Mouse (Mus musculus) forebrain, embryonic 11.5 days (tissue): ENCODE measurements at regions not wholly inside any gene's neighbourhood (a gene's known extent, or its start where the extent isn't known, plus 50 kb on each side); places are given as distances from the start of the nearest gene placed in this dataset.

ENCODE experiments used
- ATAC-seq: fragments of 200-750 bp; cut with Nextera tagmentation; replicated peaks from 2 replicates; pipeline ENCODE4 v1.8.0; 2017; ENCODE audit warnings: moderate TSS enrichment; ENCODE audit not compliant: low FRiP score
- DNase-seq: peaks from one replicate; pipeline ENCODE4 v3.0.0-alpha.2; 2017; ENCODE audit warnings: low spot score
- H3K27ac ChIP-seq: fragments of 300-500 bp; sonication (generic); 2 replicates; pipeline ENCODE4 v1.5.1; 2014; ENCODE audit warnings: low read depth, low read length
- H3K27me3 ChIP-seq: fragments of 300-500 bp; sonication (generic); 2 replicates; pipeline ENCODE4 v1.6.1; 2014; ENCODE audit warnings: mild to moderate bottlenecking, low read length, mixed read lengths; ENCODE audit not compliant: control insufficient read depth, insufficient read depth
- H3K36me3 ChIP-seq: fragments of 300-500 bp; sonication (generic); 2 replicates; pipeline ENCODE4 v1.6.1; 2014; ENCODE audit warnings: mild to moderate bottlenecking, low read length, moderate library complexity, mixed read lengths; ENCODE audit not compliant: control insufficient read depth, insufficient read depth
- H3K4me1 ChIP-seq: fragments of 300-500 bp; sonication (generic); replicated peaks from 2 replicates; pipeline ENCODE4 v1.6.1; 2014; ENCODE audit warnings: low read length, mixed read lengths; ENCODE audit not compliant: control insufficient read depth, insufficient read depth
- H3K4me2 ChIP-seq: fragments of 300-500 bp; sonication (generic); 2 replicates; pipeline ENCODE4 v1.6.1; 2014; ENCODE audit warnings: low read depth, mild to moderate bottlenecking, low read length, moderate library complexity, mixed read lengths; ENCODE audit not compliant: severe bottlenecking
- H3K4me3 ChIP-seq: fragments of 300-500 bp; sonication (generic); 2 replicates; pipeline ENCODE4 v1.5.1; 2014; ENCODE audit warnings: low read depth, low read length
- H3K9ac ChIP-seq: fragments of 300-500 bp; sonication (generic); 2 replicates; pipeline ENCODE4 v1.6.1; 2014; ENCODE audit warnings: low read length
- H3K9me3 ChIP-seq: fragments of 300-500 bp; sonication (generic); 2 replicates; pipeline ENCODE4 v1.6.1; 2016; ENCODE audit warnings: low read length, mixed read lengths; ENCODE audit not compliant: control insufficient read depth
- WGBS: fragments of 180-500 bp; shearing (Covaris S2); extraction: QIAGEN DNeasy Blood & Tissue Kit; methylation state at CpG from one replicate; pipeline ENCODE4 v1.1.7; 2014; 5-methylcytosine and 5-hydroxymethylcytosine counted together

- no peaks in the 10 kb centered on the region for H3K9me3 ChIP-seq
- peak overlapping the region; percentile 99 for H3K27ac ChIP-seq
- H3K4me3 ChIP-seq = no peak overlapping the region
- ATAC-seq (no peak), DNase-seq (no peak)
- peaks cover 11% of the 10 kb centered on the region; the same call in 1 of the 2 replicates for H3K36me3 ChIP-seq
- H3K4me2 ChIP-seq = no peak overlapping the region
- H3K4me1 ChIP-seq = peaks cover 58% of the 10 kb centered on the region
- 64% methylated on average over 5 of the region's 5 CpGs for WGBS
- peak overlapping the region; percentile 92; the same call in 1 of the 2 replicates for H3K9ac ChIP-seq
- H3K27me3 ChIP-seq = peaks cover 8% of the 10 kb centered on the region; the same call in 1 of the 2 replicates
Observed at GRCm38 (mm10) chr7:79532626-79533140, 66.5 kb upstream of the Polg start.

DNA sequence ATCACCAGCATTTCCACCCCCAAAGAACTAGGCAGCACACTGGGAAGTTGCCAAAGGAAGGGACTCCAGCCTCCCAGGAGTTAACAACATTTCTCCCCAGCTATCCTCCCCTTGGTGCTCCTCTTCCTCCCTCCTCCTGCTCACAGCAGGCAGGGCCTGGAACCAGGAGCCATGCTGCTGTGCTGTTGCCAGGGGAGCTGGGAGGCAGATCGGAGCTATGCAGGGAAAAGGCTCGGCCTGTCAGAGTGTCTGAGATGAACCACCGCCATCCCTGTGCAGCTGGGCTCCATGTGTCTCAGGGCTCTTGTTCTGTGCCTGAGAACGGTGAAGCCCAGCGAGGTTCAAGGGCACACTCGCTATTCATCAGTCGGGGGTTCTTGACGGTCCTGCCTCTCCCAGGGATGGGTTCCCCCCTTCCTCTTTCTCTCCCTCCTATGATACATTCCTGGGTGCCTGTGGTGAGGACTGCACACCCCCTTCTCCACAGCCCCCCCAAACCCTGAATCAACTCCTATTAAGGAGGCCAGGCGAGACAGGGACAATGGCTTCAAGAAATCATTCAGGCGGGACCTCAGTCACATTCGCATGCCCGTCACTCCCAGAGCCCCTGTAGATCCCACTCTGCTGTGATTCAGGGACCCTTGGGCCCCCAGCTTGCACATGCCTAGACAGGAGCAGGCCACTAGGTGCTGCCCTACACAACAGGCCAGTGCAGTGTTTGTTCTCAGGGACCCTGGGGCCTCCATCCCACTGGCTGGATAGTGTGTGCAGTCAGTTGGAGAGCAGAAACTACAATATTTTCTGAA, 65.6 kb upstream of the Polg start:
- Histone ChIP-seq H3K4me3 (no peak overlapping the region), H3K4me2 (no peak overlapping the region), H3K9me3 (no peaks in the 10 kb centered on the region), H3K27ac (peak overlapping the region; percentile 99), H3K27me3 (peaks cover 7% of the 10 kb centered on the region; the same call in 1 of the 2 replicates), H3K36me3 (peaks cover 13% of the 10 kb centered on the region; the same call in 1 of the 2 replicates), H3K9ac (peak overlapping the region; percentile 48), H3K4me1 (peaks cover 63% of the 10 kb centered on the region)
- peak; percentile 25 for ATAC-seq
- 9% methylated on average over 12 of the region's 12 CpGs for WGBS
- peak; percentile 80 for DNase-seq

- peaks cover 6% of the 10 kb centered on the region; the same call in 1 of the 2 replicates for H3K27me3 ChIP-seq
Observed at GRCm38 (mm10) chr7:79531142-79531541, 65.0 kb upstream of the Polg start.

GRCm38 (mm10) chr7:79529480-79529879, 63.3 kb upstream of the Polg start:
- peak; percentile 50 for DNase-seq

More at GRCm38 (mm10) chr7:79531142-79531541, 65.0 kb upstream of the Polg start:
- H3K4me3 ChIP-seq = no peak overlapping the region
- peaks cover 70% of the 10 kb centered on the region for H3K4me1 ChIP-seq
- H3K27ac ChIP-seq = peak overlapping the region; percentile 99
- DNase-seq (peak; percentile 51), ATAC-seq (no peak)
- peaks cover 13% of the 10 kb centered on the region; the same call in 1 of the 2 replicates for H3K36me3 ChIP-seq
- H3K9me3 ChIP-seq = no peaks in the 10 kb centered on the region
- peak overlapping the region; percentile 48 for H3K9ac ChIP-seq
- WGBS = 20% methylated on average over 5 of the region's 5 CpGs
- H3K4me2 ChIP-seq = no peak overlapping the region

DNA sequence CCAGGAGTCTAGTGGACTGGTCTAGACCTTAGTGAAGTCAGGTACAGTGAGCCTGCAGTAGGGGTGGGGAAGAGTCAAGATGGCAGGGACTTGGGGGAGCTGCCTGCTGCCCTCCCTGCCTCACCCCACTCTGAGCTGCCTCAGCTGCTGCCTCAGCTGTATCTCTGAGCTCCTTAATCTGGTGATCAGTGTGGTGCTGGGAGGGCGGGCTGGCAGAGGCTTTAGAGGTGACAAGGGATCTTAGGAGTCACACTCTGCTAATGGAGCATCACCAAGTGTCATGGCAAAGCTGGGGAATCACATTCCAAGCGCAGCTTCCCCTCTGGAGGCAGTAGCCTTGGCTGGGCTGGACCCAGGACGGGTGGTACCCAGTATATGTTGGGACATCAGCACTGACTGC, 61.8 kb upstream of the Polg start:
- Histone ChIP-seq H3K27me3 (no peaks in the 10 kb centered on the region), H3K36me3 (peaks cover 9% of the 10 kb centered on the region; the same call in 1 of the 2 replicates)

More at GRCm38 (mm10) chr7:79529480-79529879, 63.3 kb upstream of the Polg start:
- H3K27me3 ChIP-seq = peaks cover 3% of the 10 kb centered on the region; the same call in 1 of the 2 replicates
- no peak overlapping the region for H3K9ac ChIP-seq
- H3K4me2 ChIP-seq = no peak overlapping the region
- H3K4me1 ChIP-seq = peaks cover 76% of the 10 kb centered on the region
- H3K4me3 ChIP-seq = no peak overlapping the region
- H3K27ac ChIP-seq = peak overlapping the region; percentile 99
- no peak for ATAC-seq
- no peaks in the 10 kb centered on the region for H3K9me3 ChIP-seq
- H3K36me3 ChIP-seq = peaks cover 13% of the 10 kb centered on the region; the same call in 1 of the 2 replicates
- 25% methylated on average over 1 of the region's 1 CpGs for WGBS

GRCm38 (mm10) chr7:79525690-79526630, 59.8 kb upstream of the Polg start:
- Histone ChIP-seq H3K9me3 (no peaks in the 10 kb centered on the region), H3K27me3 (no peaks in the 10 kb centered on the region), H3K9ac (peak overlapping the region; percentile 61), H3K36me3 (peaks cover 9% of the 10 kb centered on the region; the same call in 1 of the 2 replicates), H3K4me3 (no peak overlapping the region), H3K4me2 (peak overlapping the region; percentile 19; the same call in 1 of the 2 replicates), H3K27ac (peak overlapping the region; percentile 99), H3K4me1 (peaks cover 73% of the 10 kb centered on the region)
- ATAC-seq = peak; percentile 87
- WGBS = 13% methylated on average over 14 of the region's 14 CpGs
- DNase-seq = peak; percentile 90

More for the DNA sequence above, 61.8 kb upstream of the Polg start:
- Histone ChIP-seq H3K9ac (peak overlapping the region; percentile 12), H3K4me3 (no peak overlapping the region), H3K27ac (peak overlapping the region; percentile 99), H3K4me1 (peaks cover 75% of the 10 kb centered on the region), H3K9me3 (no peaks in the 10 kb centered on the region), H3K4me2 (no peak overlapping the region)
- WGBS = 40% methylated on average over 3 of the region's 3 CpGs
- ATAC-seq (no peak), DNase-seq (peak; percentile 53)

DNA sequence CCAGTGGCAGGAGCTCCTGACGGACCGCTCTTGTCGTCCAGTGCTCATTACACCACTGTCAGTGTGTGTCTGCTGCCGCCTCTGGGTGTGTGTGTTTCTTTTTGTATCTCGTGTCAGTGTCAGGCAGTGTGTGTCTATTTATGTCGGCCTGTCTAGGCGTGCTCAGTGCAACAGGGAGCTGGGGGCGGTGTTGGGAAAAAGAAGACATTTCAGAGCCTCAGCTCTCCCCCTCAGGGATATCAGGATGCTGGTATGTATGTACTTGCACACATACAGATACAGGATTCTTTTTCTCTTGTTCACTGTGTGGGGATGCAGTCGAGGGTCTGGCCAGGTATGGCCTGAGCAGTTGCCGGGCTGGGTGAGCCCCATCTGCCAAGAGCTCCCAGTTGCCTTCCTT, 58.8 kb upstream of the Polg start:
- Histone ChIP-seq H3K27ac (peak overlapping the region; percentile 99), H3K4me1 (peaks cover 76% of the 10 kb centered on the region), H3K27me3 (no peaks in the 10 kb centered on the region), H3K4me3 (no peak overlapping the region), H3K9ac (peak overlapping the region; percentile 61), H3K36me3 (peaks cover 9% of the 10 kb centered on the region; the same call in 1 of the 2 replicates), H3K9me3 (no peaks in the 10 kb centered on the region), H3K4me2 (no peak overlapping the region; the same call in 1 of the 2 replicates)
- ATAC-seq (no peak), DNase-seq (no peak)
- WGBS = 47% methylated on average over 10 of the region's 10 CpGs

DNA sequence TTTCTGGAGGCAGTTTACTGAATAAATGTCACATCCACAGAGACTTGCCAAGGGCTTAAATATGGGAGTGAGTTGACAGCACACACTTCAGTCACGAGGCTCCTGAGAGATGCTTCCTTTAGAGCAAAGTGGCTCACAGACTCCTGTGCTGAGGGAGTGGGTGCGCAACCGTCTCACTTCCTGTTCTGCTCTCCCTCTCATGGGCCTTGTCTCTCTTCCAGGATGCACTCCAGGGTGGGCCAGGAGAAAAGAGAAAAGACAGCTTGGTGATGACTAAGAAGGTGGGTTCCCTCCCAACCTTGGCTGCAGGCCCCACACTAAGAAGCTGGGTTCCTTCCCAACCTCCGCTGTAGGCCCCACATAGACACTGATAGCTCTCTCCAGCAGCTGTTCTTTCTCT, 57.5 kb upstream of the Polg start:
- 72% methylated on average over 4 of the region's 4 CpGs for WGBS
- peaks cover 78% of the 10 kb centered on the region for H3K4me1 ChIP-seq

More for the DNA sequence above, 57.5 kb upstream of the Polg start:
- Histone ChIP-seq H3K36me3 (peaks cover 9% of the 10 kb centered on the region; the same call in 1 of the 2 replicates), H3K9ac (peak overlapping the region; percentile 39), H3K4me2 (no peak overlapping the region), H3K4me3 (no peak overlapping the region), H3K9me3 (no peaks in the 10 kb centered on the region), H3K27me3 (no peaks in the 10 kb centered on the region), H3K27ac (peak overlapping the region; percentile 99)
- ATAC-seq = no peak
- no peak for DNase-seq
